Mouse (Mus musculus) kidney, adult 2 months (tissue): ENCODE results near the gene Jmjd1c. TPM values are rescaled to one million over a fixed set of nuclear protein-coding genes. Genes with fewer than 3 reads are reported as not detected.
"Not testable (repeated sequence)": the region's sequence is repeated elsewhere in the genome, so short reads cannot be mapped to it uniquely, and the experiment has no call there.

Source experiments
- DNase-seq: peaks from one replicate; pipeline ENCODE4 v3.0.0; 2021
- H3K27ac ChIP-seq: fragments of 200-500 bp; 2 replicates; pipeline ENCODE4 v1.5.1; 2012; ENCODE audit warnings: low read depth, low read length, control low read depth, inconsistent platforms; ENCODE audit not compliant: insufficient read depth
- H3K27me3 ChIP-seq: fragments of 200-500 bp; replicated peaks from 2 replicates; pipeline ENCODE4 v1.6.1; 2012; ENCODE audit warnings: mild to moderate bottlenecking, moderate library complexity, low read length, inconsistent platforms; ENCODE audit not compliant: control insufficient read depth, insufficient read depth
- H3K36me3 ChIP-seq: fragments of 200-500 bp; 2 replicates; pipeline ENCODE4 v1.6.1; 2012; ENCODE audit warnings: mild to moderate bottlenecking, moderate library complexity, low read length, inconsistent platforms; ENCODE audit not compliant: control insufficient read depth, insufficient read depth
- H3K4me1 ChIP-seq: fragments of 200-500 bp; 2 replicates; pipeline ENCODE4 v1.6.1; 2011; ENCODE audit warnings: low read length; ENCODE audit not compliant: control insufficient read depth, insufficient read depth
- H3K4me3 ChIP-seq: fragments of 200-500 bp; 2 replicates; pipeline ENCODE4 v1.5.1; 2011; ENCODE audit warnings: mild to moderate bottlenecking, low read depth, low read length, control low read depth; ENCODE audit not compliant: insufficient read depth
- CTCF ChIP-seq: fragments of 200-500 bp; conservative IDR thresholded peaks from 2 replicates; pipeline ENCODE4 v1.5.1; 2011; ENCODE audit warnings: low read depth, mild to moderate bottlenecking, control low read depth, low read length, moderate library complexity, mixed read lengths; ENCODE audit not compliant: insufficient read depth, insufficient read length
- POLR2A ChIP-seq: fragments of 200-500 bp; IDR thresholded peaks from one replicate; pipeline ENCODE4 v1.6.1; 2011; ENCODE audit warnings: low read depth, low read length, control low read depth
- WGBS: fragments of 180-500 bp; shearing (Covaris S2); methylation state at CpG from one replicate; pipeline ENCODE4 v1.1.7; 2018; 5-methylcytosine and 5-hydroxymethylcytosine counted together
- polyA plus RNA-seq: library from polyadenylated mRNA; depleted of rRNA; stranded (reverse); fragments of >200 nt; gene quantifications from 2 replicates; pipeline ENCODE4 v1.2.3, GENCODE M21; 2012

Gene Jmjd1c
- polyA plus RNA-seq, 1 experiment = 9.4 TPM

DNA sequence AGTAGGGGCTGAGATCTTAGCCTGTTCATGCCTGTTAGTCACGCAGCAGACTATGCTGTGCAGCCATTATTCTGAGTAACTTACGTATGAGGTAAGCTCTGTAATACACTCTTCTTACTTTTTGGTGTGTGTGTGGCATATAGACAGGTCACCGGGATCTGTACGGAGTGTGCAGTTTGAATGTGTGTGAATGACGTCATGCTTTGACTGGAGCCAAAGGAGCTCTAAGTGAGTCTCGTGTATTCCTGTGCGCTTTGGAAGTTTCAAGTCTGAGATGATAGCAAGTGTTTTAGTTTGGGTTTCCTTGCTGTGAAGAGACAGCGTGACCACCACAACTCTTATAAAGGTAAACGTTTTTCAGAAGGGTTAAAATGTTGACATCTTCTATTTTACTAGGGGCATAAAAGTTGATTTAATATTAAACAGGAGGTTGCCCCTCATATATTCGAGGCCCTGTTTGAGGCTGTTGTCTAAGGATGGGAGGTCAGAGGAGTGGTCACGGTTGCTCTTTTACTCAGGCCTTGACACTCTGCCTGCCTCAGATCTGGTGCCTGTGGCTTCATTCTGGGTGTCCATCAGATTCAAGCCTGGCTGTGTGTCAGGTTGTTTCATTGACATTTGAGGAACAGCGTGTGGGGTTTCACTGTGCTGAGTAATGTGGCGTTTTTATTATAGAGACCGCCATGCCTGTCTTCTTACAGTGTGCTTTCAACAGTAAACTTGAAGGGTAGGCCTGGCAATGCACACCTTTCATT, 15.3 kb downstream of the Jmjd1c start:
- DNase-seq = no peak
- 67% methylated on average over 14 of the region's 14 CpGs for WGBS
- Histone ChIP-seq H3K27me3 (no peaks in the 10 kb centered on the region), H3K4me1 (peaks cover 38% of the 10 kb centered on the region), H3K36me3 (no peaks in the 10 kb centered on the region), H3K27ac (no peak overlapping the region), H3K4me3 (no peak overlapping the region)
- no peak for TF ChIP-seq CTCF
- TF ChIP-seq POLR2A = no peak

- WGBS = 66% methylated on average over 5 of the region's 5 CpGs
- no peak overlapping the region for H3K27ac ChIP-seq
Measured at GRCm38 (mm10) chr10:67111799-67112177, 15.9 kb downstream of the Jmjd1c start.

GRCm38 (mm10) chr10:67112967-67113366, 17.0 kb downstream of the Jmjd1c start:
- not testable (repeated sequence) for H3K27me3 ChIP-seq, DNase-seq, H3K4me3 ChIP-seq, H3K36me3 ChIP-seq, H3K27ac ChIP-seq
- WGBS = 89% methylated on average over 5 of the region's 5 CpGs
- peaks cover 28% of the 10 kb centered on the region for H3K4me1 ChIP-seq

More at GRCm38 (mm10) chr10:67111799-67112177, 15.9 kb downstream of the Jmjd1c start:
- no peak for TF ChIP-seq CTCF
- TF ChIP-seq POLR2A = no peak
- Histone ChIP-seq H3K36me3 (no peaks in the 10 kb centered on the region), H3K27me3 (no peaks in the 10 kb centered on the region), H3K4me3 (no peak overlapping the region), H3K4me1 (peaks cover 36% of the 10 kb centered on the region)
- no peak for DNase-seq

DNA sequence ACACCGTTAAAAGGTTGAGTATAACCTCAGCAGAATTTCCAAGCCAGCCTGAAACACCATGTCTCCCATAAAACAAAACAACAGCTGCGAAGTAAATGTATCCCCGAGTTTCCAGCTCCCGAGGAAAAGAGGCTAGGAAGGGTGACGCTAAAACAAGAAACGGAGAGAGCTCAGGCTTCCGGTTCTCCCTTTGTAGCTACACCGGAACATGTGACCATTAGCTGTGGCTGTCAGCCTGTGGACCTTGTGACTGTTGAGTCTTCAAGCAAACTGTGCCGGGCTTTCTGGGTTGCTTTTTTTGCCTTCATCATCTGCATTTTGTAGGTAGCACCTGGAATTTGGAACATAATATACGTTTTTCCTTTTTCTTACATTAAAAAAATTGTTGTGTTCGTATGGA, 17.9 kb downstream of the Jmjd1c start:
- TF ChIP-seq CTCF = no peak
- TF ChIP-seq POLR2A = no peak
- no peak overlapping the region for H3K27ac ChIP-seq
- peaks cover 25% of the 10 kb centered on the region for H3K4me1 ChIP-seq
- no peak overlapping the region for H3K4me3 ChIP-seq
- H3K27me3 ChIP-seq = no peaks in the 10 kb centered on the region
- WGBS = 75% methylated on average over 11 of the region's 11 CpGs
- DNase-seq = peak; percentile 33
- no peaks in the 10 kb centered on the region for H3K36me3 ChIP-seq

GRCm38 (mm10) chr10:67115115-67115514, 19.2 kb downstream of the Jmjd1c start:
- peaks cover 31% of the 10 kb centered on the region for H3K4me1 ChIP-seq

GRCm38 (mm10) chr10:67115666-67116091, 19.8 kb downstream of the Jmjd1c start:
- WGBS = 27% methylated on average over 5 of the region's 5 CpGs
- no peak for TF ChIP-seq POLR2A
- no peak for TF ChIP-seq CTCF
- Histone ChIP-seq H3K27me3 (no peaks in the 10 kb centered on the region), H3K27ac (no peak overlapping the region), H3K4me3 (no peak overlapping the region), H3K4me1 (peaks cover 37% of the 10 kb centered on the region), H3K36me3 (no peaks in the 10 kb centered on the region)
- no peak for DNase-seq

More at GRCm38 (mm10) chr10:67115115-67115514, 19.2 kb downstream of the Jmjd1c start:
- H3K36me3 ChIP-seq = no peaks in the 10 kb centered on the region
- H3K4me3 ChIP-seq = no peak overlapping the region
- DNase-seq = peak; percentile 54
- TF ChIP-seq POLR2A = no peak
- no peak for TF ChIP-seq CTCF
- H3K27ac ChIP-seq = 0 out of 2 replicates have a peak overlapping the region, but pooled peaks have one; percentile 6
- no peaks in the 10 kb centered on the region for H3K27me3 ChIP-seq
- WGBS = 26% methylated on average over 6 of the region's 6 CpGs

DNA sequence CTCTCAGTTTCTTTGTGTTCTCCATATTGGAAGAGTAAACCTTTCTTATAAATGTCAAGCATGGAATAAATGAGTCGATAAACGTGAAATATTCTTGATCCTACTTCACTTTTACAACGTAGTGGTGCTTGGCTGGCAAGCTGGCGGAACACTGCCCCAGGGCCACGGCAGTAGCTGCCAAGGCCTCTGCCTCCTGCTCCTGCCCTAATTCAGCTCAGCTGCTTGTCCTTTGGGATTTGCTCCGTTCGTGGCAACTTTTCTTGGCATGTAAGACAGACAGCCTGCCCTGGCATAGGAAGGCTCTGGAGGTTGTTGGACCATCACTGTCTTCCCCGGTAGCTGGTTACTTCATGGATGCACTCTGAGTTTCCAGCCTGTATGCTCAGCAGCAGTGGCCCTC, 20.3 kb downstream of the Jmjd1c start:
- peak; percentile 80 for DNase-seq
- TF ChIP-seq POLR2A (no peak), CTCF (no peak)
- H3K4me3 ChIP-seq = no peak overlapping the region
- H3K4me1 ChIP-seq = peaks cover 37% of the 10 kb centered on the region
- H3K27ac ChIP-seq = 0 out of 2 replicates have a peak overlapping the region, but pooled peaks have one; percentile 48
- 23% methylated on average over 8 of the region's 8 CpGs for WGBS
- H3K27me3 ChIP-seq = no peaks in the 10 kb centered on the region
- H3K36me3 ChIP-seq = no peaks in the 10 kb centered on the region

DNA sequence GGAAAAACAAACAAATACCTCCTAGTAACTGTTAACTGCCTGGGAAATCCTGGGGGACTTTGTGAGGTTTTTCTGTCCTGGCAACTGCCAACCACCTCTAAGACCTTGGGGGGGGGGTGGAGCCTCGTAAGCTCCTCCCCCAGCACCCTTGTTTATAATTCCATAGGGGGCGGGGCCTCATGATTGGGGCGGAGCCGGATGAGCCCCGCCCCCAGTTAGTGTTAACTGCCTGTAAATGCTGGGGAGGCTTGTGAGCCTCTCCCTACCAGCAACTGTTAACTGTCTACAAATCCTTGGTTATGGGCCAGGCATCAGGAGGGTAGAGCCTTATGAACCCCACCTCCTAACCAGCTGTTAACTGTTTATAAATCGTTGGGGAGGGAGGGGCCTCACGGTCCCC, 23.4 kb downstream of the Jmjd1c start:
- DNase-seq = no peak
- 51% methylated on average over 7 of the region's 7 CpGs for WGBS
- Histone ChIP-seq H3K4me3 (no peak overlapping the region), H3K4me1 (peaks cover 44% of the 10 kb centered on the region), H3K27me3 (no peaks in the 10 kb centered on the region), H3K27ac (no peak overlapping the region), H3K36me3 (no peaks in the 10 kb centered on the region)
- TF ChIP-seq CTCF (no peak), POLR2A (no peak)
